Mouse (Mus musculus): Measurements from ENCODE around the gene Gm45062.

The Gm45062 gene

GRCm38 (mm10) chr6:8412845-8413598 lies 153.8 kb downstream of the Gm45062 start:
- intact Hi-C loops (cut with DNase I), result no loop called here

DNA sequence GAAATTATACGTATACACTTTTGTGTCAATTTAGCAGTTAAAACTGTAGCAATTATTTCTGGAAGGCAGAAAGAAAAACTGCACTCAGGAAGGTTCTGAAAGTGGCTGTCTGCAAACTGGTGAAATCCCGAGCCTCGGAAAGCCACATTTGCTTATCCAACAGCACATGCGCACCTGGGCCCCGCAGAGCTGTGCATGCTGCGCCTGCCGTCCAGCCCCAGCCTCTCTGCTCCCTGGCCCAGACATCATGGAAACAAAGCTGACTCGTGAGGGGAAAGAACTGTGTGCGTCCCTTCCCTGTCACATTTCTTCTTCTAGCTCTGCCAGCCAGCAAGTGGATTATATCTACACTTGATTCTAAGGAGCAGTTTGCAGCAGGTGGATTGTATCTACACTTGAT lies 154.8 kb downstream of the Gm45062 start:
- intact Hi-C loops (cut with DNase I), result no loop called here

- intact Hi-C loops (cut with DNase I), result no loop called here
Observed at GRCm38 (mm10) chr6:8415823-8416222, 156.6 kb downstream of the Gm45062 start.

DNA sequence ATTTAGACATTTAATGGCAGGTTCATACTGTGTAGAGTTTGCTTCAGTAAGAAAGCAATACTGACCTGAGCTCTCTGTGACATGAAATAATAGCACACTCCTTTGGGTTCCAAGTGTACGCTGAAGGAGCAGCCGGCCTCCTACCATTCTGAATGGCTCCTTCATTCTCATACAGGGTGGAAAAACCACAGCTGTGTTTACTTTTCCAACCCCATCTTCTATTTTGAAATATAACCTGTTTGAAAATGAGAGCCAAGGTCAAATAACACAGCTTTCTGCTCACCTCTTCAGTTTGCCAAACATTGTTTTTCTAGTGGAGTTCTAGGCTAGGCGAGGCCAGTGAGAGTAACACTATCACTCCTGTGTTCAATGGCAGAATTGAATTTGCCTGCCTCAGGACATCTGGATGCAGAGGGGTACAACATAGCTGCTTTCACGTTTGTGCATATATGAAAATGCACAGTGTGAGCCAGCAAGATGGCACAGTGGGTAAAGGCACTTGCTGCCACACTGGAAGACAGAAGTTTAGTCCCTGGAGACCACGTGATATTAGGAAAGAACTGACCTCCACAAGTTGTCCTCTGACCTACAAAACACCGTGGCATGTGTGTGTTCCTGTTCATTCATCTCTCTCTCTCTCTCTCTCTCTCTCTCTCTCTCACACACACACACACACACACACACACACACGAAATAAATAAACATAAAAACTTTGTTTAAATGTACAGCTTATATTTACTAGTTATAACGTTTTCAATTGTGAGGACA lies 157.7 kb downstream of the Gm45062 start:
- intact Hi-C loops (cut with DNase I), result no loop called here

DNA sequence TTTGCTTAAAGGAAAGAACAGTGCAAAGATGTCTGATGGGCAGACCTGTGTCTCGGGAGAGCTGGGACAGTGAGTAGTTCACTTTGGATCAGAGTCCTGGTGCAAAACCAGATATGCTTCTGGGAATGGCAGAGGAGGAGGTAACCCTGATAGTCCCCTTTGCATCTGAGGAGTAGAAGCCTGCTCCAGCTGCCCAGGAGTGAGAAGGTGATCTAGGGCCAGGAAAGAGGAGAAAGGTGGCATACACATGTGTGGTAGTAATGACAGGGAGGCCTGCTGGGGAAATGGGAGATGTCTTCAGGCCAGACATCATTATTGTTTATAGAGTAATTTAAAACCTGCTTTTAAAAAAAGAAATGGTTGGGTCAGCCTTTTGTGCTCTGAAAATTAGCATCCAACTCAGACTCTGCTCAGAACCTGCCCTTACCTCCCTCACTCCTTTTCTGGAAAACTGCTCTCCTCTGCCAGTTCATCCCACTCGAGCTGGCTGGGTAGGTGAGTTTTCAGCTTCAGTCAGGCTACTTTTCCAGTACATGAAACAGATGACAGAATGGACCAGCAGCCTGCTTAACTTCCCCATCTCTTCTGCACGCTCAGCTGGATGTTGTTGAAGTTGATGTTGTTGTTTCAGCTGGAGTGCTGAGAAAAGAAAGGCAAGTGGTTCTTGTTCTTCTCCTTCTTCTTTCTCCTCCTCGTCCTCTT lies 160.4 kb downstream of the Gm45062 start:
- intact Hi-C loops (cut with DNase I), result no loop called here

- intact Hi-C loops (cut with DNase I), result no loop called here
Observed at GRCm38 (mm10) chr6:8420187-8420503, 160.9 kb downstream of the Gm45062 start.

DNA sequence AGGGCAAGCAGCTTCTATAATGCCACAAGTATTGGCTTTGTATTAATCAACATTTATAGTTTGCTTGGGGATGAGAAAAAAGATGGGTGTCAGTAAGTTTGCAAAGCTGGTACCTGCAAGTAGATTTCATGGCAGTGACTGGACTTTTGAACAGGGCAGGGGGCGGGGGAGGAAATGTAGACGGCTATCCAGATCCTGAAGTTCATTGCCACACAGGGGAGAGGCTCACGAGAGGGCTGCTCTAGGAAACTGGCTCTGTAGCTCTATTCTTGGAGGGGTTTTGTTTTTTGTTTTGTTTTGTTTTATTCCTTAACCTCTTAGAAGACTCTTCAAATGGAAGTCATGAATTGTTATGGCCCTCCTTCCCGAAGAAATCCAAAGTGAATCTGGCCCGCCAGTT lies 162.2 kb downstream of the Gm45062 start:
- intact Hi-C loops (cut with DNase I), result no loop called here

DNA sequence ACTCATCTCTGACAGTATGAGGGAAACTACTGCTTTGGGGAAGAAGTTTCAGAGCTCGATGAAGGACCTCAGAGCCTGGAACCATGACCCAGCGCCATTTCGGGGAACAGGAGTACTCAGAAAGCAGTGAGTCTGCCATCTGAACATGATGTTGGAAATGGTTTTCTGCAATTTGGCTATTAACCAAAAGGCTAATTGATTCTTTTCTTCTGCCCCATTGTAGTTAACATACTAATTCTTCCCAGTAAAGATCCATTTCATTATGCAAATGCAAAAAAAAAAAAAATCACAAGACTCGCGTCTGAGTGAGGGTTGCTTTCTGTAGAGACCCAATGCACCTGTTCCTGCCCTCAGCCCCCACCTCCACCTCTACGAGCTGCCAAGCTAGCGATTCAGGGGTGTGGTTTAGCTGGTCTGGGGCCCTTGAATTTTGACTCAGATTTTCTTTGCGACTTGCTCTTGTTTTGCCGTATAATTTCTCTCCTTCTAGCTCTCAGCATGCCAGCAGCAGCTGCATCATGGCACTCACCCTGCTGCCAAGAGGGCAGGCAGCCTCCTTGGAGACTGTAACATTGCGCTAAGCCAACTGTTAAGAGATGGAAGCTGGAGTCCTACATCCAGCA lies 162.8 kb downstream of the Gm45062 start:
- intact Hi-C loops (cut with DNase I), result no loop called here

- intact Hi-C loops (cut with DNase I), result no loop called here
Observed at GRCm38 (mm10) chr6:8423142-8423541, 163.9 kb downstream of the Gm45062 start.

DNA sequence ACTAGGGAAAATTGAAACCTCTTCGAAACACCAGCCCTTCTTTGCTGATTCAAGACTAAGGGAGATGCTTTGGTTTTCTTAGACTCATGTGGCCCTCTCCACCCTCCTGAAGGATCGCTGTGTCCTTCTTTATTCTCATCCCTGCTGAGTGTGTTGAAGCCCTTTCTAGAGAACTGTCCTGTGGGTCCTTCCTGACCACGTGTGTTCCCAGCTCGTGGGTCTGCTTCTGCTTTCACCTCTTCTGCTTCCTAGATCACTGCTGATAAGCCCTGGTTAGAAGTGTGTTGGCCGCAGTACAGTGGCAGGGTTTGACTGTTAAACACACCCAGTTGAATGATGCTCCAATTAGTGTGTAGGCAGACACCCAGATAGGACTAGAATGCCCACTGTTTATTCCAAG lies 168.4 kb downstream of the Gm45062 start:
- intact Hi-C loops (cut with DNase I), result no loop called here

DNA sequence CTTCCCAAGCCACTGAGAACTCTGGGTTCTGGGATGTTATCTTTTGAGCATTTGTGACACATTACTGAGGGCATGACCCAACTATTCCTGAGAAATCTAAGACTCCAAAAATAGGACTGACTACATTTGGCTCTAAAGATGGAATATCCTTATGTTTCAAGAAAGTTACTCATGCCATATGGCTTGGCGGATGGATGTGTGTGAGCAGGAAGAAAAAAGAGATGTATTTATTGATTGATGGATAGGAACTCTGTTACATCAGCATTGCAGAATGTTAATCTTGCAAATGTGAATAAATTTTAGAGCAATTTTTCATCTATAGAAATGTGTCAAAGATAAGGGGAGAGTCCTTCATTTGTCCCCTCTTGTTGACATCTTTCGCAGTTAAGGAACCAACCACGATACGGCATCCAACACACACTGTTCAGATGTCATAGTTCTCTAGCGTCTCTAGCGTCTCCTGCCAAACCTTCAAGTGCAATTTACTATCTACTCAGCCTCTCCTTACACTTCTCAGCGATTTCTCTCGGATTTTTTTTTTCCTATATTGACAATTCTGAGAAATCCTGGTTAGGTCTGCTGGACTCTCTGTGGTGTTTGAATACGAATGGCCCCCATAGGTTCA lies 171.5 kb downstream of the Gm45062 start:
- intact Hi-C loops (cut with DNase I), result no loop called here

GRCm38 (mm10) chr6:8433179-8433578 lies 173.9 kb downstream of the Gm45062 start:
- intact Hi-C loops (cut with DNase I), result no loop called here

- intact Hi-C loops (cut with DNase I), result no loop called here
Observed at GRCm38 (mm10) chr6:8437937-8438336, 178.7 kb downstream of the Gm45062 start.

- intact Hi-C loops (cut with DNase I), result no loop called here
Observed at GRCm38 (mm10) chr6:8441814-8442213, 182.6 kb downstream of the Gm45062 start.

GRCm38 (mm10) chr6:8446786-8447185 lies 187.5 kb downstream of the Gm45062 start:
- intact Hi-C loops (cut with DNase I), result no loop called here

DNA sequence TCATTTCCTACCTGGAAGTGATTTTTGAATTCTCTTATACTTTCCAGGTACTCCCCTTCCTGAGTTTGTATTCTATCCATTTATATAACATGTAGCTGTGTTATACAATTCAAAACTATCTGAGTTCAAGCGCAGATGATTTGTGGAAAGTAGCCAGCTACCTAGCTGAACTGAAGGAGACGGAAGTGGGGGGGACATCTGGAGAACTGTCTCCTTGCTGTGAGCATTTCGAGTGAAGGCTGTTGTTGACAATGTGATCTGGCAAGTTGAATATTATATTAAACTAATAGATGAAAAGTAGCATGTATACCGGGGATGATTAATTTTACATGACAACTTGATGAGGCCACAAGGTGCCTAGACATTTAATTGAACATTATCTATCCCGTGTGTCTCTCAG lies 196.3 kb downstream of the Gm45062 start:
- intact Hi-C loops (cut with DNase I), result no loop called here

- intact Hi-C loops (cut with DNase I), result no loop called here
Observed at GRCm38 (mm10) chr6:8458596-8458995, 199.3 kb downstream of the Gm45062 start.

DNA sequence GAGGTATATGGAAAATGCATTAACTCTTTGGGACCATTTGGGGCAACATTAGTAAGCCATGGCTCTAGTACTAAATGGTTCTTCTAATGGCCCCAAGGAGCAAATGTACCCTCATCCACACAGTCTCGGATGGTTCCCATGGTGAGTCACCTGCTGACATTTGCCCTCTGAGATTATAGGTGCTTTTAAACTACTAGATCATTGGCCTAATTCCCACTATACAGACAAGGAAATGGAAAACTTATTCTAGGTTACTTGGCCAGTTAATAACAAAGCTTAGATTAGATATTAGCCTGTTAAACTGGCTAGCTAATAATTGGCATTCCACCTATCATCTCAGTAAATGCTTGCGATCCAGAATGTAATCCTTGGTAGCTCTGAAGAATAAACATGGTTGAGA lies 203.2 kb downstream of the Gm45062 start:
- intact Hi-C loops (cut with DNase I), result no loop called here

- intact Hi-C loops (cut with DNase I), result no loop called here
Observed at GRCm38 (mm10) chr6:8465388-8465787, 206.1 kb downstream of the Gm45062 start.

DNA sequence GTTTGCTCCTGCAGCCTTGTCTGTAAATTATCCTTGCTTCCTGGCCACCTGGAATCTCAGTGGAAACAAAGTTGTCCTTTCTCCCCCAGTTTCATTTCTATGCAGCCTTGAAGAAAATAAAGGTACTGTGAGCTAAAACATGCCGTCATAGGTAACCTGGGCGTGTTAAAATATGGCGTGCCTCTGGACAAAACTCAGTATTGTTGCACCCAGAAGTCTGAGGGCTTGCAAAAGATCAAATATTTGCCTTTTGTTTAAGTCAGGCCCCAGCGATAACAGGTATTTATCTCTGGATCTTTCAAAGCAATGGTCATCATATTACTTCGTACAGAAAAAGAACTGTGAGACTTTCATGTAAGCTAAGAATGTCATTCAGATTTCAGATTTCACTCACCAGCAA lies 206.7 kb downstream of the Gm45062 start:
- intact Hi-C loops (cut with DNase I), result no loop called here

- intact Hi-C loops (cut with DNase I), result no loop called here
Observed at GRCm38 (mm10) chr6:8467667-8468337, 208.6 kb downstream of the Gm45062 start.

Data from adrenal gland (tissue).